ENCODE assay signal across 8 mouse cellular contexts in genomic region chr11:98358161-98359083, GRCm38 (mm10). TPM values are rescaled to one million over a fixed set of nuclear protein-coding genes. Genes with fewer than 3 reads are reported as not detected.
A peak's percentile ranks its signal among the peaks of the same experiment; 100 is the strongest.
DNase-seq lines count a peak whose midpoint lies in the region.

Gene Stard3, plus strand, starts transcription at chr11:98358368.

- DNase-seq in NIH3T3 (ENCODE audit: low read depth), result peak; percentile 98
- DNase-seq in cerebellum, adult 8-10 months, result peak; percentile 81
- peak; percentile 86 for DNase-seq in forelimb bud, embryonic 11.5 days (ENCODE audit: low read depth, low spot score)
- DNase-seq in hindbrain, embryonic 10.5 days (ENCODE audit: low spot score), result peak; percentile 92
- DNase-seq in layer of hippocampus, postnatal 10 days (ENCODE audit: low spot score in 2 of 2), result peak; percentile 86 to 87
- peak; percentile 94 for DNase-seq in lung, postnatal 25 days (ENCODE audit: low spot score)
- peak; percentile 80 for DNase-seq in retina, adult 2 months (ENCODE audit: low read depth, low spot score)
- DNase-seq in thymus, postnatal 25 days, result peak; percentile 94

- H3K4me3 ChIP-seq in hindbrain, embryonic 10.5 days, result peak within 1 kb of the TSS; percentile 86

- no peaks in the 10 kb centered on the region for H3K9me3 ChIP-seq in hindbrain, embryonic 10.5 days

- H3K27ac ChIP-seq in hindbrain, embryonic 10.5 days, result peak within 1 kb of the TSS; percentile 94

- under 1% methylated on average over 60 of the region's 60 CpGs for WGBS in hindbrain, embryonic 10.5 days

- H3K27me3 ChIP-seq in hindbrain, embryonic 10.5 days (ENCODE audit: insufficient read depth, poor library complexity, severe bottlenecking), result peaks cover 38% of the 10 kb centered on the region

- H3K36me3 ChIP-seq in hindbrain, embryonic 10.5 days, result no peaks in the 10 kb centered on the region

- peaks cover 75% of the 10 kb centered on the region for H3K4me1 ChIP-seq in hindbrain, embryonic 10.5 days (replicated peaks)

RNA-seq across cellular contexts. Expression of gene Stard3, which starts in this region (rescaled TPM):
- 55.5 and 57.8 TPM in 2 replicates for polyA plus RNA-seq in hindbrain, embryonic 10.5 days (2016; fragmentation: Nextera tagmentation; extraction: Ambion mirVana)
- 10 to 100 TPM; 19.2 to 19.5 TPM for total RNA-seq in layer of hippocampus, postnatal 10 days (2021)

Comparison
In these comparisons a context has a peak if more than half of its experiments do, and no peak if none do; other contexts are left out.
1. Peak in every context shown above with its lines: DNase-seq, H3K4me3 ChIP-seq and H3K27ac ChIP-seq.